Mouse (Mus musculus): ENCODE data around the gene Gm7073.

- TF ChIP-seq POLR2A (IDR thresholded peaks at IDR 0.05; ENCODE audit: control insufficient read depth, low read depth, low read length) (no peak), CTCF (IDR thresholded peaks at IDR 0.05; ENCODE audit: control insufficient read depth, insufficient read depth, insufficient replicate concordance, low read depth, low read length) (no peak)
Measured at GRCm38 (mm10) chrX:60547098-60547443, 8.0 kb upstream of the Gm7073 start.
